Mouse (Mus musculus) hindbrain, embryonic 13.5 days (tissue): ENCODE measurements around the gene Zic4. TPM values are rescaled to one million over a fixed set of nuclear protein-coding genes. Genes with fewer than 3 reads are reported as not detected.

Experiments
- polyA plus RNA-seq: library from polyadenylated mRNA; unstranded; fragments of >200 nt; fragmentation: Nextera tagmentation; extraction: Ambion mirVana; gene quantifications from 2 replicates; pipeline ENCODE4 v1.2.1, GENCODE M21; 2015

The Zic4 gene
- polyA plus RNA-seq, 1 experiment from 2014 or later = 58.2 TPM

Other genes with a start within 250 kb of the Zic4 start
- 13.7 and 21.3 TPM in 2 replicates for gene Zic1, start 3.4 kb downstream of the Zic4 start, polyA plus RNA-seq